Mouse (Mus musculus) spleen, postnatal 36 days (tissue): Measurements from ENCODE around the gene Golm1.
"Not testable (repeated sequence)": the region's sequence is repeated elsewhere in the genome, so short reads cannot be mapped to it uniquely, and the experiment has no call there.

ENCODE experiments used
- DNase-seq, 2 experiments: peaks; one replicate each; pipeline ENCODE4 v3.0.0; 2022; ENCODE audit warnings: low spot score in 2 of 2, mixed read lengths in 1 of 2

Gene Golm1

DNA sequence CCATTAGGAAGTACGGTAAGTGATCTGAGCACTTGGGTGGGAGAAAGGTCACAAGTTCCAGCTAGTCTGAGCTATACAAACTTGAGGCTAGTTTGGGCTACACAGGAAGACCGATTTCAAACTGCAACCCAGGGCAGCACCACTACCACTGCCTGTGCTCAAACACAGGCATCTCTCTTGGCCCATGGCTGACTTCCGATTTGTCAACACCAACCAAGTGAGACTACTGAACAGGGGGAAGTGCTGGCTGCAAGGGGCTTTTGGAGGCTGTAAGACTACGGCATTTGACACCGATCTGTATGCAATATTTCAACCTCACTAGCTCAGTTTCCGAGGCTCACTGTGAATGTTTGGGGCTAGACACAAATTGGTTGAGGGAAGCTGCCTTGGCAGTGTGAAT is 28.1 kb downstream of the Golm1 start:
- no peak for DNase-seq

DNA sequence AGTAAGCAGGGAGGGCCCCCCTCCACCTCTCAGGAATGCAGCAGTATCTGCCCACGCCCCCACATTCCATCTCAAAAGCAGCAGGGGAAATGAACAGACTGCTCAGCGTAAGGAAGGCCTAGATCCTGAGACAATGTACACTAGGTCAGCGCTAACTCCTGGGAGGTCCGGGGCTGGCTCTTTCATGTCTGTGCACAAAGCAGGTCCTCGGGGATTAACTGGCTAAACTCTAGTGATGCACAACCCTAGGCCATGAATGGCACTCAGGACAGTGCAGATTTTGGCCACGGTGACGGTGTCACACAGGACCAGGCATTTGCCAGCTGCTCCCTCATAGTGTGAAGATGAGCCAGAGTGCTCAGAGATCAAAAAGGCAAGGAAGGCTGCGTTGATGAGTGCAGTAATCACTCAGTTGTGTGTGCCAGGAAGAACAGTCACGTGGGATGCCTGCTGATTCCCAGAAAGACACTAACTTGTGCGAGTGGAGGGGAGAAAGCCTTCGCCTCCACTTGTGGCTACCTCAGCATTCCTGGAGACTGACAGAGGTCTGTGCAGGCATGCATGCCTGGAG is 28.9 kb downstream of the Golm1 start:
- DNase-seq, result no peak

DNA sequence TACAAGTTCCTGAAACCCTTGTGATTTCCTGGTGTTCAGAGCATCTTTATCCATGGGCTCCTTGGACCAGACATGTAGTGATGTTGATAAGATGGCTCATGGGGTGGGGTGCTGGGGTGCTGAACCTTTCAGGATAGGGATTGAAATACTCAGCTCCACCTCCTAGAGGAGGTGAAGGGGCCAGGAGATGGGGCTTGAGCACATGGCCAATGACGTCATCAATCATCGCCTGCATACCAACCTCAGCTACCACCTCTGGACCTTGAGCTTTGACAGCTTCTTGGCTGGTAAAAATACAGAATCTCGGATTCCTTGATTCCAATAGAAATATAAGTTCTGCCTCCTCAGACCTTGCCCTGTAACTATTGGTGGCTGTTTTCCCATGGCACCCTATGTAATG is 30.1 kb downstream of the Golm1 start:
- no peak for DNase-seq

DNA sequence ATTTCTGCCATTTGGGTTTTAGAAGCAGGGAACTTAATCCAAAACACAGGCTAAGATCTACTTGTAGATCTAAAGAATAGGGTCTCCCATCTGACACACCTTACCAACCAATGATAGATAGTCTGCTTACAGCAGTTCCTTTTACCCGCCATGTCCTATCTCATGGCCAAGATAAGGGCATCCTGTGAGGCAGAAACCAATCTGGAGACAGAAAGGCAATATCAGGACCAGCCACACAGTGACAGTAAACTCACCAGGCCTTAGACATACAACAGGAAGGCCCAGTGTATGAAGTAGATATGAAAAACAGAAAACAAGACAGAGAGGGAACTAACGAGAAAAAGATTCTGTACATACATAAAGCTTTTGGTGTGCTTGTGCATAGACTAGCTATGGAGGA is 32.8 kb downstream of the Golm1 start:
- DNase-seq, result no peak

DNA sequence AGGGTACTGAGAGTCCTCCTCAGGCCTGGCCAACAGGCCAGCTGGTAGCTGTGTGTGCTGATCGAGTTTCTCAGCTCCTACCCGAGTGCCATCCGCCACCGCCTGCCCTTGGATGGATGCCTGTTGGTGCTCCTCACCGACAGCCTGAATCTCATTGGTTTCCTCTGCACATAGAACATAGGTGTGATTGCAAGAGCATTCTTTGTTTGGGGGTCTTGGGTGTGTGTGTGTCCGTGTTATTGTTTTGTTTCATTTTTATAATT is 35.5 kb downstream of the Golm1 start:
- DNase-seq, result no peak

DNA sequence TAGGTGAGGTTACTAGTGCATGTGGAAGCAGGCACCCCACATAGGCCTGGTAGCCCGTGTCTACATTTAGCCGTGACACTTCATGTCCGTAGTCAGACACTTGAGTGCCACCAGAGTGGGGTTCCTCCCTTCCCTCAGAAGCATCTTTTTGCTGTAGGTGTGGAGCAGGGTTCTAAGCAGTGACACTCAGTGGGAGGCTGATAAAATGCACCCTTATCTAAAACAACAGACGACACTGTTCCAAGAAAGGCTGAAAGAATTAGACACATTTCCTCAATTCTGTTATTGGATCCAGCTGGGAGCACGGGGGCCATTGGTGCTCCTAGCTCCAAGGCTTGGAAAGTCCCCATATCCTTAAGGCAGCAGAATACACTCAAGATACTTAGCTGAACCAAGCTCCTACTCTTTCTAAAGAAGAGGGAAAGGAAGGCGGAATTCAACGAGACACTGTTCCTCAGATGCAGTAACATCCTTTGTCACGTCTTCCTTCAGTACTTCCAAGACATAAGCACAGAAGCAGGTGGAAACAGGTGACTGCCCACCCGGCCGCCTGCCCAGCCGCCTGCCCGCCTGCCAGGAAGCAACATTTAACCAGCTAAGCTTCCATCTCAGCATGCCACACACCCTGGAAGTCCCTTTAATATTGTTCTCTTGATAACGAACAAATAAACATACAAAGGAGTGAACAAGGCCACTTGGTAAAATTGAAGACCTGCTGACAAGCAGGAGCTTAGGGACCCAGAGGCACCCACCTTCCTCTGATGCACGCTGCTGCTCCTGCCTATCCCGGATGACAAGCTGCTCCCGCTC is 36.0 kb downstream of the Golm1 start:
- no peak for DNase-seq

DNA sequence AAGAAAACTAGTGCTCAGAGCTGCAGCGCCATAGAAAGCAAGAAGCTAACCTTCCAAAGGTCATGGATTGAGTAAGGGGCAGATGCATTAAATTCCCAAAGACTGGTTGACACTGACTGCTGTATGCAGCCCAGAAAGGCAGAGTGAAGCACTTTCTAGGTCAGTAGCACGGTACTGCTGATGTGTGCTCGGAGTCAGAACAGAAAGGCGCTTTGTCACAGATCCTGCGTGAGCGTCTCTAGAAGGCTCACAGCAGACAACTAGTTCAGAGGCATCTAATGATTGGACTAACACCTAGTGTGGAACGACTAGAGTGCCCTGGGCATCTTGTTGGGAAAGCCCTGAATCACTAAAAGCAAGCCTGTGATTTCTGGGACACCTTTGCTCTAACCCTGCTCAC is 37.8 kb downstream of the Golm1 start:
- no peak for DNase-seq

DNA sequence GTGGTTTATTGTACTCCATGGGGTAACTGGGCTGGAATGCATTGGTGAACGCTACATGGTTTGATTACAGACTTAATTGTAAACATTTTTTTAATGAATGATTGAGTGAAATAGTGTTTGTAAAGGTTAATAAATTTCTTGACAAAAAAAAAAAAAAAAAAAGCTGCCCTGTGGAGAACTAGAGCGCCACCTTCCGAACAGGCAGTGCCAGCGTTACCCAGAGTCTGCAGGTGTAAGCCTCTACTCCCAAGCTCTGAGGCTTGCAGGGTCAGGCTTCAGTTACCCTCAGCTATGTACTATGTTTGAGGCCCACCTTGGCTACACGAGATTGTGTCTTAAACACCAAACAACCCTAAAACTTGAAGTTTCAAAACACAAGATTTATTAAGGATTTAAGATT is 41.0 kb downstream of the Golm1 start:
- no peak for DNase-seq

DNA sequence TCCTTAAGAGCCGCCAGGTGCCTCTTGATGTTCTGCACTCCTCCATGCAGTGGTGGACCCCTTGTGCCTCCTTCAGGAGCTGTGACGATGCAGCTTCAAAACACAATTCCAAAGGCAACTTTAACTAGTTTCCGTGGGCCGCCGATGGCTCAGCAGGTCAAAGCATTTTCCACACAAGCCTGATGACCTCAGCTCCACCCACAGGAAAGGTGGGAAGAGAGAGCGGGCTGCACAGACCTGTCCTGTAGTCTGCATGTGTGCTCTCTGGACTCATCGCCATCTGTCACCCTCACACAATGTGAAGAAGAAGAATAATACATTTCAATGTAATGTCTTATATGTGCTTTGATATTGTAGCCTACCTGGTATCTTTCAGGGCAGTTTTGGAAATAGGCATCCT is 48.9 kb downstream of the Golm1 start:
- DNase-seq, result no peak

DNA sequence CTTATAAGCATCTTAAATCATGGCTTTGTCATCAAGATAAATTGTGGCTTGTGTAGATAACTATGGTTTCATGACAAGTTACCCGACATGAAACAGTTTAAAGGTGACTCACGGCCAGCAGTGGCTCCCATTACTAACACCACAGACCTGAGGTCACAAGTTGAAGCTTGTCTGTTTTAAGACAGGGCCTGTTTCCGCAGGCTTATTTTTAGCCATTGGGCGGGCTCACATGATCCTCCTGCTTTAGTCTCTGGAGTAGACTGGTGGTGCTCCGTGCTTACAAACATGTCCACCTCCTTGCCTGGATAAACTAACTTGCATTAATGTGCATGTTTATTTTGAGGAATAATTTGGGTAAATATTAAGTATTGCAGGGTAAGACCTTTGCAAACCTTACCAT is 50.7 kb downstream of the Golm1 start:
- no peak for DNase-seq

DNA sequence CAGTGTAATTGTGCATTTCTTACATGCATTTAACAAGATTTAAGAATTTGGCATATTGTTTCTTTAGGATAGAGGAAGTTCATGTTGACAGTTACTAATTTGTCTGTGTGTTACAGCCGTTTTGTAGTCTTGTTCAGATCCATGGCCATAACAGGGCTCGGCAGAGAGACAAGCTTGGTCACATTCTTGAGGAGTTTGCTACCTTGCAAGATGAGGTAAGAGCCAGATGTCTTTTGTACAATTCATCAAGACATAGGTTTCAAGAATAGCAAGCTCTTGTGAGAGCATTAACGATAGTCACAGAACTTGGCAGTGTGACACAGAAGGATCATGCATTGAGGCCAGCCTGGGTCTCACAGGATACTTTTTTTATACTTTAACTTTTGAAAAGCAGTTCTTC is 51.2 kb downstream of the Golm1 start:
- DNase-seq, result no peak

DNA sequence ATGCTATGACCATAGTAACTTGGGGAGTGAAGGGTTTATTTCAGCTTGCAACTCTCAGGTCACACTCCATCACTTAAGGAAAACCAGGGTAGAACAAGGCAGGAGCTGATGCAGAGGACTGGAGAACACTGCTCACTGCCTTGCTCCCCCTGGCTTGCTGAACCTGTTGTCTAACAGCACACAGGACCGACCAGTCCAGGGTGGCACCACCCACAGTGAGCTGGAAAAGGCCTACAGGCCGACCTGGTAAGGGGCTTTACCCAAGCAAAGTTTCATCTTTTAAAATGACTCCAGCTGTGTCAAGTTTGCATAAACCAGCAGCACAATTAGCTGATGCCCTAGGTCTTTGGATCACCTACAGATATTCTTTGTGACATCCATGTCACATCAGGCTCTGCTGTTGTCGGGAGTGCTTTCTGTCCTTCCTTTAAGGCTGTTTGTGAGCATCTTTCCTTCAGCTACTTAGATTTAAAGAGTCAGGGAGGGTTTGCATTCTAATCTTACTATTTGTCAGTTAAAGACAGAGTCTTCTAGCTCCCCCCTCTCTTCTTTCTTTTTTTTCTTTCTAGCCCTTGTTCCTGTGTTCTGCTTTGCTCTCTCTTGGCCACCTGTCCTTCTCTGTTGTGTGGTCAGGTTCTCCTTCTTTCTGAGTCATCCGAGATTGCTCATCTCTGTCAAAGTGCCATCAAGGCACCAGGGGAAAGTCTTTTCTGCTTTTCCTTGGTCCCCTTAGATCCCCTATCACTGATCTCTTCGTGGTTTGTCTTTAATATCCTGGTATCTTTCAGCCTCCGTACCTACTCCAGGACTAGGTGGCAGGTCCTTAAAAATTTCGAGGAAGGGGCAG is 53.7 kb downstream of the Golm1 start:
- no peak for DNase-seq

DNA sequence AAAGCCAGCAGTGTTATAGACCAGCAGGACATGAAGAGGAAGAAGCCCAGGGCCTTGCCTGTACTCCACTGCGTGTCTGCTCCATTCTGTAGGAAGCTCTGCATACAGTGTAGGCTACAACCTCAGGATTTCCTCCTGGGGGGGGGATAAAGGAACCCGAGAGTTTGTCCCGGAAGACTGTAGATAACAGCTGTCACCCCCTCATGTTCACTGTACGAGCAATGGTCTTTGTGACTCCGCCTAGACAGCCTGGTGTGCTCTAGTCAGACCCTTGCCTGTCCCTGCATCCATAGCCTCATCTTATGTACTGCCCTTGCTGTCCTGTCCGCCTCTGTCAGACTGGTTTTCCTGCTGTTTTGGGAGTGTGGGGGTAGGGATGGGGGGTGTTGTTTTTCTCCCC is 57.1 kb downstream of the Golm1 start:
- DNase-seq, result no peak

DNA sequence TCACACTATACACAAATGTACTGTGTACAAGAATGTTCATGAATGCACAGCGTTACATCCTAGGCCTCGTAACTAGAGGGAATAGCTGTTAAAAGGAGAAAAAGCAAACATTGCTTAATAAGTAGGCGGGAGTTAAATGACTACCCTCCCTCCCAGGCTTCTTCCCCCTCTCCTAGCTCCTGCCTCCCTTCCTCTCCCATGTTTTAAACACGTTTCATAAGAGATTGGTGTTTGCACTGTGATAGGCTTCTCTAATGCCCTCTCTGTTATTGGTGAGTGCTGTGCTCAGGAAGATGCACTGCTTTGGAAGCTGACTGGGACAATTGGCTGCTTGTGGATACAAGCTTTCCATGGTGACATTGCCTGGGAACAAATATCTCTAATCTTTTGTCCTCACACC is 60.1 kb downstream of the Golm1 start:
- no peak for DNase-seq

DNA sequence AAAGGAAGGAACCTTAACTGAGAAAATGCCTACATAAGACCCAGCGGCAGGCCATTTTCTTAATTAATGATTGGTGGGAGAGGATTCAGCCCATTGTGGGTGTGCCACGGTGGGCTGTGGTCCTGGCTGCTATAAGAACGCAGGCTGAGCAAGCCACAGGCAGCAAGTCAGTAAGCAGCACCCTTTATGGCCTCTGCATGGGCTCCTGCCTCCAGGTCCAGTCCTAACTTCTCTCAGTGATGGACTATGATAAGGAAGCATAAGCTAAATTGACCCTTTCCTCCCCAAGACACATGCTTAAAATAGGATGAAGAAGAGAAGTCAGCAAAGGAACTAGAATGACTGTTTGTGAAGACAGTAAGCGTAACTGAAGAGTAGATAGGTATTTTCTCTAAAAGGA is 60.5 kb downstream of the Golm1 start:
- DNase-seq, result no peak

DNA sequence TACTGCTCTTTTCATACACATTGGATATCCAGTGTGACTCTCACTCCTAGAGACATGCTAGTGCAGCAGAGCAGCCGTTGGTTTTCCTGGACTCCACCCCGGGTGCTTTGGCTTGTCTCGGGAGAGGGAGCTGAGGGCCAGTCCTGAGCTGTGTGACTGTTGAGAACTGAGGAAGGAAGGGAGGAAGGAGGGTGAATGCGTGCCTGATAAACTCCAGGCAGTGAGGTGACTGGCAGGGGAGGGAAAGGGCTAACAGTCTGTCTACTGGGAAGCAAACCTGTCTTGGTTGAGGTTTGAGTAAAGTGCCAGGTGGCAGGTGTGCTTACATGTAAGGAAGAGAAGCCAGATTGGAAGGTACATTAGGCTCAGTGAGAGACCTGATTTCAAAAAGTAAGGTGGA is 61.7 kb downstream of the Golm1 start:
- no peak for DNase-seq

DNA sequence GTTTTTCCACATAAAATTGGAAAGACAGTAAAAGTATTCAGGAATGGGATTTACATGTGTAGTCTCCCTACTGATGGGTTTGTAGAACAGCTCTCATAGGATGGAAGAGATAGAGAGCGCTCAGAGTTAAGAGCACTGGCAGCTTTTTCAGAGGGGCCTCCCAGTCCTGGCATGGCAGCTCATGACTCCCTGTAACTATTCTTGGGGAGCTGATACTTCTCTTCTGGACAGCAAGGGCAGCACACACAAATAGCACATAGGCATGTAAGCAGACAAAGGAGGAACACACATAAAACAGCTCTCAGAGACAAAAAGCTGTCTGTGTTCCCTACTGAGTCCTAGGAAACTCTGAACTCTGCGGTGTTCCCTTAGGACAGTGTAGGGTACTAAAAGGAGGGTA is 65.2 kb downstream of the Golm1 start:
- DNase-seq, result no peak

DNA sequence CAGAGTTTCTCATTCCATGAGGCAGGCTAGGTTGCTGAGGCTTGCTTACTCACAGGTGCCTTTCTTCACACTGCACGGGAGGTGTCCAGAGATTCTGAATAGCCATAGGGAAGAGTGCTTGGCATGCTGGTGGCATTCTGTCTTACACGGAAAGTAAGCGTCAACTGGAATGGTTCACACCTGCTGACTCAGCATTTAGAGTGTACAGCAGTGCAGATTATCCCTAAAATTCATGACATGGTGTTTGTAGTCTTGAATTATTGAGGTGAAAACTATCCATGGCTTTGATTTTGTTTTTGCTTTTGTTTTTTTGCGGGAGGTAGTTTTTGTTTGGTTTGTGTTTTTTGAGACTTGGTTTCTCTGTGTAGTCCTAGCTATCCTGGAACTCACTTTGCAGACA is 65.7 kb downstream of the Golm1 start:
- DNase-seq, result no peak

DNA sequence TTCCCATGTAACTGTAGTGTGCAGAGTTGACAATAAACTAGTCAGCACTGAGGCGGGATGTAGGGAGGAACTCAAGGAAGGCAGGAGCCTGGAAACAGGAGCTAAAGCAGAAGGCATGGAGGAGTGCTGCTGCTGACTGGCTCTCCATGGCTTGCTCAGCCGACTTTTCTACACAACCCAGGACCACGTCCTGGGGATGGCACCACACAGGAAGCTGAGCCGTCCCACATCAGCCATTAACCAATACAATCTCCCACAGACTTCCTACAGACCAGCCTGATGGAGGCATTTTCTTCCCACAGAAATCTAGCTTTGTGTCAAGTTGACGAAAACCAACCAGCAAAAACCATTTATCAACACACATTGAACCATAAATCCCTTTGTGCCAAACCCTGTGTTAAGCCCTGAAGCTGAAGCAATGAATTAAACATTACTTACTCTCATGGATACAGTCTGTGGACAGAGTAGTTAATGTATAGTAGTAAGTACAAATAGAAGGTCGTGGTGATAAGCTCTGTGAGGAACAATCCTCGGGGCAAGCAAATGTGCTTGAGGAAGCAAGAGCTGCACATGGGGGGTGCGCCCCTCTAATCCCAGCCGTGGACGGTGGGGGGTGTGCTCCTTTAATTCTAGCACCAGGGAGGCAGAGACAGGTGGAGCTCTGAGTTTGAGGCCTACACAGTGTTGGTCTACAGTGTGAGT is 70.2 kb downstream of the Golm1 start:
- DNase-seq, result no peak

DNA sequence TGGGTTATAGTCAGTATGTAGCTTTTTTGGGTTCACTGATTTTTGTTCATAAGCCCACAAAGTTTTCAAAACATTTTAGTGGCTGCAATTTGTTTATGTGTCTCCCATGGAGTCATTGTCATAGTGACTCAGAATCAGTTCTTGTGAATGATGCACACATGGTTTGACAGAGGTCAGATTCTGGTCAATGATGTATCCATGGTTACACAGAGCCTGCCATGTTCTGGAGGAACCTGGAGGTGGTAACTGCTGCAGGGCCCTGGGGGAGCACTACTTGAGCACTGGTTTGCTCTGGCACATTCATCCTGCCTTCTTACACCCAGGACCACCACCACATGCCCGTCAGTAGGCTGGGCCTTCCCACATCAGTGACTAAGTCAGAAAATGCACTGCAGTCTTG is 71.1 kb downstream of the Golm1 start:
- DNase-seq, result no peak

DNA sequence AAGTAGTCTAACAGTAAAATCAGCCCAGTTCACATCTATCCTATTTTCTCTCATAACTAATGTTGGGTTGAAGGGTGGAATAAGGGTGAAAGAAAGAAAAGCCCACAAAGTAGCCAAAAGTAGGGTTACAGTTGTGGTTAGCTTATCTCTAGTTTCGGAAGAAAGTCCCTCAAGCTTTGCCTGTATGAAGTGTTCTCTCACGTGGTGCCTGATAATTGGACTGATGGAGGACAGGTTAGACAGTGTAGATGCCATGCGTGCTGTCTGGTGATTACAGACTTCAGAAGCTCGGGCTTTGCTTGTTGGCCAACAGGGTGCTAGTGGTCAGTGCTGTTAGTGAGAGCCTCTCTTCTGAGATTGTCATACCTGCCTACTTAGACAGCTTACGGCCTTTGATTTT is 72.5 kb downstream of the Golm1 start:
- no peak for DNase-seq

DNA sequence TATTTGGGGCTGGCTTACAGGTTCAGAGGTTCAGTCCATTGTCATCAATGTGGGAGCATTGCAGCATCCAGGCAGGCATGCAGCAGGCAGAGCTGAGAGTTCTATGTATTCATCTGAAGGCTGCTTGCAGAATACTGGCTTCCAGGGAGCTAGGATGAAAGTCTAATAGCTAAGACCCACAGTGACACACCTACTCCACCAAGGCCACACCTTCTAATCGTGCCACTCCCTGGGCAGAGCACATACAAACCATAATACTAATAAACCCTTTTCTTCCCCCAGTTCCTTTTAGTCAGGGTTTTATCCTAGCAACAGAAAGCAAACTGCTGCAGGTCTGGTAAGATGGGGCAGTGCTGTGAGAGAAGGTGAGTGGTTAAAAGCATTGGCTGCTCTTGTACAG is 83.0 kb downstream of the Golm1 start:
- DNase-seq, result no peak

DNA sequence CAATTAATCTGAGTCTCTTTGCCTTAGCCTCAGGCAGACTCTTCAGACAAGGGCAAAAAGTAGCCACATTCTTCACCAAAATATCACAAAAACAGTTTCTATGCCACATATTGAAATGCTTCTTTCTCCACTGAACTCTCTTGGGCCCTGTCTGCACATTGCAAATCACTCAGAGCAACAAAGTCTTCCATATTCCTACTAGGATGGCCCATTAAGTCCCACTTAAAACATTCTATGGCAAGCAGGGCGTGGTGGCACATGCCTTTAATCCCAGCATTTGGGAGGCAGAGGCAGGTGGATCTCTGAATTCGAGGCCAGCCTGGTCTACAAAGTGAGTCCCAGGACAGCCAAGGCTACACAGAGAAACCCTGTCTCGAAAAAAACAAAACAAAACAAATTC is 83.6 kb downstream of the Golm1 start:
- DNase-seq, result not testable (repeated sequence)
